Mouse (Mus musculus) embryonic fibroblast, embryonic 13.5 days (primary cell): ENCODE data around the gene Gm42742.

Experiments used
- CTCF ChIP-seq: IDR thresholded peaks from 2 replicates; pipeline ENCODE4 v1.5.1; 2011; ENCODE audit warnings: mild to moderate bottlenecking, control low read depth, low read length, moderate library complexity, borderline replicate concordance; ENCODE audit not compliant: insufficient read depth
- POLR2A ChIP-seq: IDR thresholded peaks from 2 replicates; pipeline ENCODE4 v1.6.1; 2011; ENCODE audit warnings: low read depth, mild to moderate bottlenecking, control low read depth, low read length, moderate library complexity

GRCm38 (mm10) chr7:126975893-126975949 is 45.2 kb downstream of the Gm42742 start, which contains the start of gene Cdipt:
- no peak for TF ChIP-seq CTCF
- TF ChIP-seq POLR2A = no peak; the same call in 1 of the 2 replicates
